8 mouse cellular contexts compared by ENCODE assay signal in genomic region chr14:21903562-21904497, GRCm38 (mm10). TPM values are rescaled to one million over a fixed set of nuclear protein-coding genes. Genes with fewer than 3 reads are reported as not detected.
A peak's percentile ranks its signal among the peaks of the same experiment; 100 is the strongest.
DNase-seq lines count a peak whose midpoint lies in the region; ATAC-seq and TF ChIP-seq lines count a peak whose summit lies in the region.

No protein-coding gene starts in this region.

- H3K9me3 ChIP-seq in heart, embryonic 15.5 days (replicated peaks), result no peaks in the 10 kb centered on the region
- H3K9me3 ChIP-seq in kidney, postnatal 0 days (replicated peaks; ENCODE audit: low read length), result no peaks in the 10 kb centered on the region
- 0 out of 2 replicates have a peak, but pooled peaks cover 4% of the 10 kb centered on the region for H3K9me3 ChIP-seq in stomach, embryonic 16.5 days (replicated peaks; ENCODE audit: control insufficient read depth, low read length)

- no peaks in the 10 kb centered on the region for H3K36me3 ChIP-seq in heart, embryonic 15.5 days
- no peaks in the 10 kb centered on the region for H3K36me3 ChIP-seq in kidney, postnatal 0 days (ENCODE audit: insufficient read depth, low read length)
- no peaks in the 10 kb centered on the region for H3K36me3 ChIP-seq in stomach, embryonic 16.5 days (ENCODE audit: control insufficient read depth, insufficient read depth, low read length)

- H3K4me1 ChIP-seq in heart, embryonic 15.5 days (replicated peaks), result peaks cover 23% of the 10 kb centered on the region
- H3K4me1 ChIP-seq in kidney, postnatal 0 days (replicated peaks; ENCODE audit: insufficient read depth, low read length), result peaks cover 18% of the 10 kb centered on the region; the same call in 1 of the 2 replicates
- H3K4me1 ChIP-seq in stomach, embryonic 16.5 days (ENCODE audit: control insufficient read depth, insufficient read depth, low read length), result peaks cover 26% of the 10 kb centered on the region

- peak; percentile 53 for TF ChIP-seq CTCF in kidney, postnatal 0 days (IDR thresholded peaks at IDR 0.05; ENCODE audit: low read depth)

- peak; percentile 78 for ATAC-seq in heart, embryonic 15.5 days (replicated peaks; ENCODE audit: insufficient number of reproducible peaks, insufficient read depth, low FRiP score, low read depth)
- ATAC-seq in kidney, postnatal 0 days (replicated peaks; ENCODE audit: low FRiP score, low read depth), result peak; percentile 77
- peak; percentile 87 for ATAC-seq in stomach, embryonic 16.5 days (ENCODE audit: insufficient read depth, low FRiP score)

- peak overlapping the region; percentile 58 for H3K4me2 ChIP-seq in heart, embryonic 15.5 days
- H3K4me2 ChIP-seq in kidney, postnatal 0 days (ENCODE audit: low read length), result peak overlapping the region; percentile 54
- H3K4me2 ChIP-seq in stomach, embryonic 16.5 days (ENCODE audit: low read depth, low read length), result peak overlapping the region; percentile 56

- H3K4me3 ChIP-seq in heart, embryonic 15.5 days, result peak overlapping the region; percentile 15; the same call in 1 of the 2 replicates
- H3K4me3 ChIP-seq in kidney, postnatal 0 days (replicated peaks; ENCODE audit: low read depth, low read length), result peak overlapping the region; percentile 8; the same call in 1 of the 2 replicates
- peak overlapping the region; percentile 15 for H3K4me3 ChIP-seq in stomach, embryonic 16.5 days (replicated peaks; ENCODE audit: low read length)

- H3K27ac ChIP-seq in heart, embryonic 15.5 days, result peak overlapping the region; percentile 74
- H3K27ac ChIP-seq in kidney, postnatal 0 days, result peak overlapping the region; percentile 77
- H3K27ac ChIP-seq in stomach, embryonic 16.5 days (ENCODE audit: low read length), result peak overlapping the region; percentile 89

- H3K27me3 ChIP-seq in heart, embryonic 15.5 days, result no peaks in the 10 kb centered on the region
- no peaks in the 10 kb centered on the region for H3K27me3 ChIP-seq in kidney, postnatal 0 days (ENCODE audit: insufficient read depth, low read length)
- H3K27me3 ChIP-seq in stomach, embryonic 16.5 days (ENCODE audit: control insufficient read depth, insufficient read depth, low read length), result no peaks in the 10 kb centered on the region

- peak; percentile 52 to 65 for DNase-seq in adrenal gland, adult 18-20 months (ENCODE audit: low spot score in 2 of 2)
- peak; percentile 92 for DNase-seq in embryo, embryonic 11 days
- peak; percentile 93 for DNase-seq in kidney, postnatal 0 days (ENCODE audit: low spot score)
- peak; percentile 87 for DNase-seq in lung, postnatal 36 days
- no peak for DNase-seq in B cell, adult 2 months
- no peak for DNase-seq in cerebellum, postnatal 4 days (ENCODE audit: low spot score in 2 of 2)

- no peak overlapping the region for H3K9ac ChIP-seq in heart, embryonic 15.5 days
- peak overlapping the region; percentile 35; the same call in 1 of the 2 replicates for H3K9ac ChIP-seq in kidney, postnatal 0 days (ENCODE audit: low read depth, low read length)
- peak overlapping the region; percentile 59; the same call in 1 of the 2 replicates for H3K9ac ChIP-seq in stomach, embryonic 16.5 days (ENCODE audit: low read length)

- WGBS in heart, embryonic 15.5 days, result 15% methylated on average over 23 of the region's 23 CpGs
- 5% methylated on average over 23 of the region's 23 CpGs for WGBS in kidney, postnatal 0 days
- WGBS in stomach, embryonic 16.5 days, result 3% methylated on average over 23 of the region's 23 CpGs

RNA-seq across cellular contexts. Expression of gene Comtd1, which starts 55.1 kb away (rescaled TPM):
- total RNA-seq in adrenal gland, adult 18-20 months (2021), result 10 to 100 TPM; 60.4 to 63.9 TPM
- 35.1 and 38.1 TPM in 2 replicates for polyA plus RNA-seq in heart, embryonic 15.5 days (2015; fragmentation: Nextera tagmentation; extraction: Ambion mirVana)
- polyA plus RNA-seq in kidney, postnatal 0 days (2015; fragmentation: Nextera tagmentation; extraction: Ambion mirVana), result 36.7 and 43.6 TPM in 2 replicates
- polyA plus RNA-seq in stomach, embryonic 16.5 days (2015; fragmentation: Nextera tagmentation; extraction: Ambion mirVana), result 36.8 and 39.0 TPM in 2 replicates

Comparison
In these comparisons a context has a peak if more than half of its experiments do, and no peak if none do; other contexts are left out.
1. DNase-seq: peak in adrenal gland, adult 18-20 months (2 of 2), embryo, embryonic 11 days (single experiment), kidney, postnatal 0 days (single experiment) and lung, postnatal 36 days (single experiment); none in B cell, adult 2 months (0 of 2) and cerebellum, postnatal 4 days (0 of 2).
2. Peak in every context shown above with its lines, with median percentiles within 50 percentile points of each other: ATAC-seq, H3K27ac ChIP-seq, H3K4me2 ChIP-seq and H3K4me3 ChIP-seq.